Mouse (Mus musculus): ENCODE data around the gene Trim8.

DNA sequence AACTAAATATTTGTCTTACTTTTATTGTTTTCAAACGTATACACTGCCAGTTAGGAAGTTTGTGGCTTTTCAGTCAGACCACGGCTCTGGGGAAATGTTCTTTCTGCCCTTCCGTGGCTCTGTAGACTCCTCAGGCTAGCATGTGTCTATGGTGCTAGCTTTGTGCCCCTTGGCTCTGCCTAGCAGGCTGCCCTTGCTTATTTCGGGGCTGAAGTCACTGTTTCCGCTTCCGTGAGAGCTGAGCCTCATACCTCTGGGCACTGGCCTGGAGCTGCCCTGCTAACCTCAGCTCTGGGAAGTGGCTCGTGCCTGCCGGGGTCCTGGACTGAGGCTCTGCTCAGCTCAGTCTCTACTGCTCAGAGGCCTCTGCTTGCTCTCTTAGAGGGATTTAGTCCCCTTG is 6.4 kb upstream of the Trim8 start:
- TF ChIP-seq CTCF (IDR thresholded peaks at IDR 0.05; ENCODE audit: low read depth) (no peak), EP300 (IDR thresholded peaks at IDR 0.05; ENCODE audit: low read depth) (no peak)

All from liver, embryonic 14.5 days (tissue).